ENCODE assay signal across 8 mouse cellular contexts in genomic region chr16:29883252-29883992, GRCm38 (mm10).
DNase-seq lines count a peak whose midpoint lies in the region; ATAC-seq and TF ChIP-seq lines count a peak whose summit lies in the region.

No protein-coding gene starts in this region.

- H3K4me1 ChIP-seq in kidney, postnatal 0 days (replicated peaks; ENCODE audit: insufficient read depth, low read length) = peaks cover 19% of the 10 kb centered on the region
- H3K4me1 ChIP-seq in embryonic facial prominence, embryonic 15.5 days = peaks cover 29% of the 10 kb centered on the region
- peaks cover 54% of the 10 kb centered on the region for H3K4me1 ChIP-seq in limb, embryonic 10.5 days
- H3K4me1 ChIP-seq in neural tube, embryonic 15.5 days = peaks cover 19% of the 10 kb centered on the region

- no peaks in the 10 kb centered on the region for H3K9me3 ChIP-seq in kidney, postnatal 0 days (replicated peaks; ENCODE audit: low read length)
- H3K9me3 ChIP-seq in embryonic facial prominence, embryonic 15.5 days (replicated peaks) = no peaks in the 10 kb centered on the region
- no peaks in the 10 kb centered on the region for H3K9me3 ChIP-seq in limb, embryonic 10.5 days (replicated peaks)
- H3K9me3 ChIP-seq in neural tube, embryonic 15.5 days (replicated peaks) = no peaks in the 10 kb centered on the region

- no peaks in the 10 kb centered on the region for H3K27me3 ChIP-seq in kidney, postnatal 0 days (ENCODE audit: insufficient read depth, low read length)
- H3K27me3 ChIP-seq in embryonic facial prominence, embryonic 15.5 days = no peaks in the 10 kb centered on the region
- peaks cover 33% of the 10 kb centered on the region for H3K27me3 ChIP-seq in limb, embryonic 10.5 days (ENCODE audit: low read depth, poor library complexity, severe bottlenecking)
- peaks cover 30% of the 10 kb centered on the region for H3K27me3 ChIP-seq in neural tube, embryonic 15.5 days (replicated peaks)

- peak; percentile 61 for DNase-seq in kidney, postnatal 0 days (ENCODE audit: low spot score)
- no peak for DNase-seq in kidney, postnatal 36 days
- peak; percentile 56 for DNase-seq in limb, embryonic 10.5 days (ENCODE audit: low spot score)
- DNase-seq in urinary bladder, postnatal 25 days (ENCODE audit: low spot score) = no peak
- no peak for DNase-seq in spleen, postnatal 4 days (ENCODE audit: low spot score in 2 of 2)

- H3K9ac ChIP-seq in kidney, postnatal 0 days (ENCODE audit: low read depth, low read length) = no peak overlapping the region
- no peak overlapping the region for H3K9ac ChIP-seq in embryonic facial prominence, embryonic 15.5 days
- H3K9ac ChIP-seq in neural tube, embryonic 15.5 days (replicated peaks) = no peak overlapping the region

- no peak overlapping the region for H3K4me2 ChIP-seq in kidney, postnatal 0 days (ENCODE audit: low read length)
- H3K4me2 ChIP-seq in embryonic facial prominence, embryonic 15.5 days (replicated peaks) = no peak overlapping the region
- H3K4me2 ChIP-seq in neural tube, embryonic 15.5 days = no peak overlapping the region

- ATAC-seq in kidney, postnatal 0 days (replicated peaks; ENCODE audit: low FRiP score, low read depth) = 0 out of 2 replicates have a peak, but pooled peaks have one; percentile 41
- ATAC-seq in embryonic facial prominence, embryonic 15.5 days (ENCODE audit: insufficient number of reproducible peaks, low FRiP score, low TSS enrichment, low read depth) = peak; percentile 40; the same call in 1 of the 2 replicates
- ATAC-seq in neural tube, embryonic 15.5 days (ENCODE audit: low FRiP score) = peak; percentile 65
- ATAC-seq in megakaryocyte, adult 5-6 weeks (ENCODE audit: poor library complexity, severe bottlenecking) = no peak

- no peaks in the 10 kb centered on the region for H3K36me3 ChIP-seq in kidney, postnatal 0 days (ENCODE audit: insufficient read depth, low read length)
- no peaks in the 10 kb centered on the region for H3K36me3 ChIP-seq in embryonic facial prominence, embryonic 15.5 days
- no peaks in the 10 kb centered on the region for H3K36me3 ChIP-seq in limb, embryonic 10.5 days
- H3K36me3 ChIP-seq in neural tube, embryonic 15.5 days = no peaks in the 10 kb centered on the region

- no peak overlapping the region for H3K27ac ChIP-seq in kidney, postnatal 0 days
- H3K27ac ChIP-seq in embryonic facial prominence, embryonic 15.5 days (replicated peaks) = no peak overlapping the region
- H3K27ac ChIP-seq in limb, embryonic 10.5 days = peak overlapping the region; percentile 63; the same call in 1 of the 2 replicates
- H3K27ac ChIP-seq in neural tube, embryonic 15.5 days (replicated peaks) = no peak overlapping the region

- 38% methylated on average over 10 of the region's 10 CpGs for WGBS in kidney, postnatal 0 days
- WGBS in embryonic facial prominence, embryonic 15.5 days = 20% methylated on average over 10 of the region's 10 CpGs
- WGBS in limb, embryonic 10.5 days = 11% methylated on average over 10 of the region's 10 CpGs
- WGBS in neural tube, embryonic 15.5 days = 15% methylated on average over 10 of the region's 10 CpGs

- no peak overlapping the region for H3K4me3 ChIP-seq in kidney, postnatal 0 days (replicated peaks; ENCODE audit: low read depth, low read length)
- H3K4me3 ChIP-seq in embryonic facial prominence, embryonic 15.5 days (replicated peaks) = no peak overlapping the region
- H3K4me3 ChIP-seq in limb, embryonic 10.5 days = no peak overlapping the region
- H3K4me3 ChIP-seq in neural tube, embryonic 15.5 days (replicated peaks) = no peak overlapping the region

- TF ChIP-seq CTCF in kidney, postnatal 0 days (IDR thresholded peaks at IDR 0.05; ENCODE audit: low read depth) = no peak

Comparison
In these comparisons a context has a peak if more than half of its experiments do, and no peak if none do; other contexts are left out.
1. DNase-seq: peak in kidney, postnatal 0 days (single experiment) and limb, embryonic 10.5 days (single experiment); none in kidney, postnatal 36 days (0 of 2), urinary bladder, postnatal 25 days (single experiment) and spleen, postnatal 4 days (0 of 2).